Mouse (Mus musculus) ES-E14 (cell line): ENCODE measurements at regions not wholly inside any gene's neighbourhood (a gene's known extent, or its start where the extent isn't known, plus 50 kb on each side); places are given as distances from the start of the nearest gene placed in this dataset.

Source experiments
- HCFC1 ChIP-seq: IDR thresholded peaks from 2 replicates; pipeline ENCODE4 v1.6.1; 2012; ENCODE audit warnings: low read length, inconsistent platforms, borderline replicate concordance; ENCODE audit not compliant: insufficient read depth
- MAFK ChIP-seq: IDR thresholded peaks from 2 replicates; pipeline ENCODE4 v1.6.1; 2014; ENCODE audit warnings: mild to moderate bottlenecking, low read depth, low read length, inconsistent platforms; ENCODE audit not compliant: insufficient read depth
- ZC3H11A ChIP-seq: IDR thresholded peaks from 2 replicates; pipeline ENCODE4 v1.6.1; 2012; ENCODE audit warnings: low read depth, mild to moderate bottlenecking, inconsistent platforms, low read length, borderline replicate concordance
- ZNF384 ChIP-seq: IDR thresholded peaks from 2 replicates; pipeline ENCODE4 v1.6.1; 2012; ENCODE audit warnings: low read depth, low read length, inconsistent platforms

GRCm38 (mm10) chr9:94446182-94446763 lies 91.6 kb downstream of the 1190002N15Rik start:
- no peak for TF ChIP-seq MAFK
- TF ChIP-seq ZC3H11A = no peak
- TF ChIP-seq HCFC1 = no peak
- no peak for TF ChIP-seq ZNF384
